Mouse (Mus musculus) embryonic facial prominence, embryonic 14.5 days (tissue): ENCODE results near the gene Haus5. TPM values are rescaled to one million over a fixed set of nuclear protein-coding genes. Genes with fewer than 3 reads are reported as not detected.

ENCODE experiments used
- ATAC-seq: fragments of 200-750 bp; cut with Nextera tagmentation; 2 replicates; pipeline ENCODE4 v1.8.0; 2017; ENCODE audit warnings: low read depth, moderate number of reproducible peaks, moderate TSS enrichment
- DNase-seq: peaks from one replicate; pipeline ENCODE4 v3.0.0-alpha.2; 2015; ENCODE audit warnings: low spot score
- H3K27ac ChIP-seq: fragments of 300-500 bp; sonication (generic); replicated peaks from 2 replicates; pipeline ENCODE4 v1.5.1; 2014; ENCODE audit warnings: low read depth, mild to moderate bottlenecking, low read length, moderate library complexity
- H3K27me3 ChIP-seq: fragments of 300-500 bp; sonication (generic); replicated peaks from 2 replicates; pipeline ENCODE4 v1.6.1; 2014; ENCODE audit warnings: low read length; ENCODE audit not compliant: control insufficient read depth, insufficient read depth
- H3K36me3 ChIP-seq: fragments of 300-500 bp; sonication (generic); 2 replicates; pipeline ENCODE4 v1.6.1; 2014; ENCODE audit warnings: low read length, mixed read lengths; ENCODE audit not compliant: control insufficient read depth, insufficient read depth
- H3K4me1 ChIP-seq: fragments of 300-500 bp; sonication (generic); 2 replicates; pipeline ENCODE4 v1.6.1; 2014; ENCODE audit warnings: antibody characterized with exemption, low read length; ENCODE audit not compliant: control insufficient read depth, insufficient read depth
- H3K4me2 ChIP-seq: fragments of 300-500 bp; sonication (generic); 2 replicates; pipeline ENCODE4 v1.6.1; 2014; ENCODE audit warnings: low read depth, mild to moderate bottlenecking, low read length, moderate library complexity, mixed read lengths
- H3K4me3 ChIP-seq: fragments of 300-500 bp; sonication (generic); 2 replicates; pipeline ENCODE4 v1.5.1; 2014; ENCODE audit warnings: low read depth, mild to moderate bottlenecking, low read length
- H3K9ac ChIP-seq: fragments of 300-500 bp; sonication (generic); 2 replicates; pipeline ENCODE4 v1.6.1; 2014; ENCODE audit warnings: low read depth, mild to moderate bottlenecking, low read length, moderate library complexity, mixed read lengths
- H3K9me3 ChIP-seq: fragments of 300-500 bp; sonication (generic); 2 replicates; pipeline ENCODE4 v1.6.1; 2016; ENCODE audit warnings: low read length; ENCODE audit not compliant: control insufficient read depth
- WGBS: fragments of 180-500 bp; shearing (Covaris S2); extraction: QIAGEN DNeasy Blood & Tissue Kit; methylation state at CpG from one replicate; pipeline ENCODE4 v1.1.7; 2014; 5-methylcytosine and 5-hydroxymethylcytosine counted together
- polyA plus RNA-seq: library from polyadenylated mRNA; unstranded; fragments of >200 nt; fragmentation: Nextera tagmentation; extraction: Ambion mirVana; gene quantifications from 2 replicates; pipeline ENCODE4 v1.2.1, GENCODE M21; 2014

Haus5 gene
- 30.7 and 35.0 TPM in 2 replicates for polyA plus RNA-seq

DNA sequence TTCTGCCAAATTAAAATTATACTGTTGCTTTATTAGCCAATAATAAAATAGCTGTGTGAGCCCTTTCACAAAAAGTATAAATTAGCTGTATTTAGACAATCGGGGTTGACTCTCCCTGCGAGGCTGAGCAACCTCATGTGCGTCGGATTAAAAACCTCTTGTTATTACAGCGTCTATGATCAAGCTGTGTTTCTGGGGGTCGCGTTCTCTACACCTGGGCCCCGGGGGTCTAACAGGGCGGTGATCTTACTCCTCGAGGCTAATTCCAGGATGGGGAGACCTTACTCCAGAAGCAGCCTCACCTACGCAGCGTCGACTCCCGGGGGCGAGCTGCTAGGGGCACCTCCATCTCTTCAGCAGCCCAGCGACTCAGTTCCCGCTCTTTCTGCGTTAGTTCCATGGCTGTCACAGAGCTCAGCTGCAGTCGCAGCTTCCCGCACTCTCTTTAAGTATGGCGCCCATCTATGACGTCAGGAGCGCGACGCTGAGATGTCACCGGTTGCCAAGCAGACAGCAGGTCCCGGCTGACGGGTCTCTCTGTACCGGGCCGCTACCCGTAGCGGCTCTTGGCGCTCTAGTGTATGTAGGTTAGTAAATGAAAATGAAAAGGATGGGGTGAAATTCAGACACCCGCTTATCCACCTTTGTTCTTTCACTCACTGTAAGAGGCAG, at the start of gene Haus5:
Gene Haus5 (minus strand): TSS at position 466 of the 672 bp plus-strand sequence.
- peaks cover 6% of the 10 kb centered on the region; the same call in 1 of the 2 replicates for H3K4me1 ChIP-seq
- H3K27ac ChIP-seq = peak within 1 kb of the TSS; percentile 59; the same call in 1 of the 2 replicates
- H3K4me3 ChIP-seq = peak within 1 kb of the TSS; percentile 71
- peak within 1 kb of the TSS; percentile 81 for H3K9ac ChIP-seq
- under 1% methylated on average over 34 of the region's 34 CpGs for WGBS
- H3K9me3 ChIP-seq = no peaks in the 10 kb centered on the region
- ATAC-seq = peak; percentile 97
- H3K4me2 ChIP-seq = peak within 1 kb of the TSS; percentile 66
- peak; percentile 94 for DNase-seq
- H3K36me3 ChIP-seq = peaks cover 19% of the 10 kb centered on the region
- H3K27me3 ChIP-seq = no peaks in the 10 kb centered on the region

DNA sequence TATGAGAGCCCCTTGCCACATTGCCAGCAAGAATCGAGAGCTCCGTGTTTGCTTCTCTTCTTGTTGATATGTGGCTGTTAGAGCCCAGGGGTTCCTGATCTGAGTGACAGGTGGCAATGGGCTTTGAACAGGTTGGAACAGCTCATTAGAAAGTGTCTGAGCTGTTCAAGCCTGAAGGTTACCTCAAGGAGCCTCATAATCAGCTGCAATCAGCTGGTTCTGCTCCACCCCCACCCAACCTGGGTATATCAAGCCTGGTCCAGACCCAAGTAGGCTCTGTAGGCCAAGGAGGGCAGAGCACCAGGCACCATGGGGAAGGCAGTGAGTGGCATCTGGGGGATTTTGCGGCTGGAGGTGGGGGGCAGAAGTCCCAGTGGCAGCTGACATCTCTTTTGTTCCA, 47.1 kb upstream of the Haus5 start, which contains the start of gene Atp4a:
Gene Atp4a (plus strand): TSS at position 268 of the 400 bp plus-strand sequence.
- Histone ChIP-seq H3K4me3 (no peak within 1 kb of the TSS), H3K4me1 (no peaks in the 10 kb centered on the region), H3K27me3 (peaks cover 9% of the 10 kb centered on the region), H3K9me3 (no peaks in the 10 kb centered on the region), H3K9ac (no peak within 1 kb of the TSS), H3K36me3 (no peaks in the 10 kb centered on the region), H3K27ac (no peak within 1 kb of the TSS), H3K4me2 (no peak within 1 kb of the TSS)
- WGBS = 80% methylated on average over 3 of the region's 3 CpGs
- ATAC-seq (no peak), DNase-seq (no peak)

DNA sequence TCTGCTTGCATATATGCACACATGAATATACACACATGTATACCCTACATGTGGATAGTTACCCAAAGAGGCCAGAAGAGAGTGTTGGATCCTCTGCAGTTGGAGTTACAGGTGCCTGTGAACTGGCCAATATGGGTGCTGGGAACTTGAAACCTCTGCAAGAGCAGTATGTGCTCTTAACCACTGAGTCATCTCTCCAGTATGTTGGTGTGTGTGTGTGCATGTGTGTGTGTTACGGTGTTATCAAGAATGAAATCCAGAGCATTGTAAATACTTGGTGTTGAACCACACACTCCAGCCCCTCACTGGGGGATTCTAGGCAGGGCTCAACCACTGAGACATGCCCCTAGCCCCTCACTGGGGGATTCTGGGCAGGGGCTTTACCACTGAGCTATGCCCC, 42.6 kb upstream of the Haus5 start:
- WGBS = 88% methylated on average over 1 of the region's 1 CpGs
- Histone ChIP-seq H3K9ac (no peak overlapping the region), H3K27me3 (no peaks in the 10 kb centered on the region), H3K9me3 (no peaks in the 10 kb centered on the region), H3K4me3 (no peak overlapping the region), H3K4me1 (no peaks in the 10 kb centered on the region), H3K4me2 (no peak overlapping the region), H3K27ac (no peak overlapping the region), H3K36me3 (no peaks in the 10 kb centered on the region)
- DNase-seq (no peak), ATAC-seq (no peak)

DNA sequence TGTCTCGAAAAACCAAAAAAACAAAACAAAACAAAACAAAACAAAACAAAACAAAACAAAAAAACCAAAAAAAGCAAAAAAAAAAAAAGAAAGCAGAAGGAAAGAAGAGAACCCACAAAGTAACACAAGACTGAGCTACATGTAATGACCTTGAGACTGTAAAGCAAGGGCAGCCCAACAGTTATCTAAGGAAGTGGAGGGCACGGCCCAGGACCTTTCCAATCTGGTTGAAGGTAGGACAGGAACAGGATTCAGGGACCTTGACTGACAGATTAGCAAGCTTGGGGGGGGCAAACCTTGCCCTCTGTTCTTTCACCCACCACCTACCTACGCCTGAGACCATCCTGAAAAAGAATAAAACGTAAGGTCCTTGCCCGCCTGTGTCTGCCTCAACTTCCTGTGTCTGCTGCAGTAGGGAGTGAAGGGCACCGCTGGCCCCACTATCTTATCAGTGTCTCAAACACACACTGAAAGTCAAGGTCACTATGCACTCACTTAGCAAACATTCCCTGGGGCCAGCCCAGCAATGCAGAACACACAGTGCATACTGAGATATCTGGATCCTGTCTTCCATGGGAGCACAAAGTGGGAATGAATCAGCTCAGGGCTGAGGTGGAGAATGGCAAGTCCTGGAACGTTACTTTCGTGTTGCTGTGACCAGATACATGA, 41.6 kb upstream of the Haus5 start:
- Histone ChIP-seq H3K4me3 (no peak overlapping the region), H3K27me3 (no peaks in the 10 kb centered on the region), H3K4me1 (no peaks in the 10 kb centered on the region), H3K9me3 (no peaks in the 10 kb centered on the region), H3K36me3 (no peaks in the 10 kb centered on the region), H3K27ac (no peak overlapping the region), H3K4me2 (no peak overlapping the region), H3K9ac (no peak overlapping the region)
- DNase-seq (no peak), ATAC-seq (no peak)
- WGBS = 73% methylated on average over 8 of the region's 8 CpGs

DNA sequence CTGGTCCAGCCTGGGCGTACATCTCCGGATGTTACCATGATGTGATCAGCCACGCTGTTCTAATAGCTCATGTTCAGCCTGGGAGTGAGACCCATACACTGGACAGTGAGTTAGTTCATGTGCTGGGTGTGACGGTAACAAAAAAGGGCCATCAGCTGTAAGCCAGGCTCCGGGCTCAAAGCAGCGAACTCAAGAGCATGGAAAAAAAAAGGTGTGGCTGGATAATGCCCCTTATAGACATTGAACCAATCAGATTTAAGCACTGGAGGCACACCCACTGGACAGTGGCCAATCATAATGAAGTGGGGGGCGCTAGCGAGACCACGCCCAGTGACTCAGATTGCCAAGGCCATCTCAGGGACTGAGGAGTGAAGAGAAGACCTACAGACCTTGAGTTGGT, 33.8 kb upstream of the Haus5 start, which contains the start of gene 2200002J24Rik:
Gene 2200002J24Rik (plus strand): TSS at position 338 of the 400 bp plus-strand sequence.
- H3K4me3 ChIP-seq = no peak within 1 kb of the TSS
- no peak within 1 kb of the TSS for H3K27ac ChIP-seq
- no peaks in the 10 kb centered on the region for H3K36me3 ChIP-seq
- 40% methylated on average over 9 of the region's 9 CpGs for WGBS
- H3K4me1 ChIP-seq = peaks cover 3% of the 10 kb centered on the region; the same call in 1 of the 2 replicates
- no peak for ATAC-seq
- H3K27me3 ChIP-seq = no peaks in the 10 kb centered on the region
- H3K9ac ChIP-seq = no peak within 1 kb of the TSS
- DNase-seq = peak; percentile 24
- H3K4me2 ChIP-seq = no peak within 1 kb of the TSS
- H3K9me3 ChIP-seq = no peaks in the 10 kb centered on the region

DNA sequence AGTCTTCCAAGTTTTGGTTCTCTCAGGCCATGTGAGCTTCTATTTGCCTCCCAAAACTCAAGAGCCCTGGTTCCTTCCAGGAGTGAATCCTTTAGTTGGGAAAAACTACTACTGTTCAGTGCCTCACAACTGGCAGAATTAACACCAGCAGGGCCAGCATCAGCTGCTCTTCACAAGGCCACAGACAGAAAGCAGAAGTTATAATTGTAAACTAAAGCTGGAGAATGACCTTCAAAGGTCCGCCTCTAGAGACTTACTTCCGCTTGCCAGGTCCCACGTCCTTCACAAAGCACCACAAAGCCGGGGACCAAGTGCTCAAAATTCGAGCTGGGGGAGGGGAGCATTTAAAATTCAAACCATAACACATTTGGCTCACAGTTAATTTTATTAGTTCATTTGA, 33.3 kb upstream of the Haus5 start:
- Histone ChIP-seq H3K4me2 (no peak overlapping the region), H3K9ac (no peak overlapping the region), H3K9me3 (no peaks in the 10 kb centered on the region), H3K4me1 (peaks cover 3% of the 10 kb centered on the region; the same call in 1 of the 2 replicates), H3K27me3 (no peaks in the 10 kb centered on the region), H3K27ac (no peak overlapping the region), H3K4me3 (no peak overlapping the region), H3K36me3 (no peaks in the 10 kb centered on the region)
- ATAC-seq = no peak
- 58% methylated on average over 5 of the region's 5 CpGs for WGBS
- DNase-seq = no peak

DNA sequence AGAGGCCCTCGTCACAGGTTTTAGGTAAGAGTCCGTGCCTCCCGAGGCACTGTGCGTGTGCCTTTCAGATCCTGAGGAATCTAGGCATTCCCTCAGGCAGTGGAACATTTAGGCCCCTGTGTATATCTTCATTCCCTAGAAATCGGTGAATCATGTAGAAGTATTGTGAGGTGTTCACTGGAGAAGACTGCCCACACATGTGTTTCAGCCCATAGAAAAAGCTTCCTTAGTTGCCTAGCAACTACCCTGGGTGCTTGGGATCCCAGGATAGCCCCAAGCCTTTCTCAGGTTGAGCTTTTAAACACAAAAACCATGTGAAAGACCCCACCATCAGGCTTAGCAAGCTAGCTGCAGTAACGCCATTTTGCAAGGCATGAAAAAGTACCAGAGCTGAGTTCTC, 23.5 kb upstream of the Haus5 start:
- no peaks in the 10 kb centered on the region for H3K9me3 ChIP-seq
- H3K27ac ChIP-seq = no peak overlapping the region
- H3K9ac ChIP-seq = no peak overlapping the region
- H3K4me2 ChIP-seq = no peak overlapping the region
- WGBS = 63% methylated on average over 6 of the region's 6 CpGs
- DNase-seq = no peak
- no peaks in the 10 kb centered on the region for H3K4me1 ChIP-seq
- no peaks in the 10 kb centered on the region for H3K36me3 ChIP-seq
- H3K4me3 ChIP-seq = no peak overlapping the region
- peaks cover 15% of the 10 kb centered on the region for H3K27me3 ChIP-seq
- ATAC-seq = no peak

DNA sequence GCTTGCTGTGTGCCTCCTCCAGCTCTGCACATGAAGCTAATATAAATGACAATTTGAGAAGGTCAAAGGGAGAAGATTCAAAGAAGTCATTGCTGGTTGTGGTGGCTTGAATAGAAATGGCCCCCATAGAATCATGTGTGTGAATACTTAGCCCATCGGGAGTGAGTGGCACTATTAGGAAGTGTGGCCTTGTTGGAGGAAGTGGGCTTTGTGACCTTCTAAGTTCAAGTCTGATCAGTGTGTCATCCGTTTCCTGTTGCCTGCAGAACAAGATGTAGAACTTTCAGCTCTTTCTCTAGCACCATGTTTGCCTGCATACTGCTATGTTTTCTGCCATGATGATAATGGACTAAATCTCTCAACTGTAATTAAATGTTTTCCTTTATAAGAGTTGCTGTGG, 18.6 kb upstream of the Haus5 start:
- ATAC-seq = no peak
- WGBS = 68% methylated on average over 2 of the region's 2 CpGs
- Histone ChIP-seq H3K9ac (no peak overlapping the region), H3K9me3 (no peaks in the 10 kb centered on the region), H3K36me3 (no peaks in the 10 kb centered on the region), H3K27ac (no peak overlapping the region), H3K4me1 (no peaks in the 10 kb centered on the region), H3K4me3 (no peak overlapping the region), H3K27me3 (peaks cover 15% of the 10 kb centered on the region), H3K4me2 (no peak overlapping the region)
- DNase-seq = no peak
